Mouse (Mus musculus) embryonic fibroblast, embryonic 13.5 days (primary cell): ENCODE results near the gene Rgs9bp.

ENCODE experiments used
- CTCF ChIP-seq: IDR thresholded peaks from 2 replicates; pipeline ENCODE4 v1.5.1; 2011; ENCODE audit warnings: mild to moderate bottlenecking, control low read depth, low read length, moderate library complexity, borderline replicate concordance; ENCODE audit not compliant: insufficient read depth
- POLR2A ChIP-seq: IDR thresholded peaks from 2 replicates; pipeline ENCODE4 v1.6.1; 2011; ENCODE audit warnings: low read depth, mild to moderate bottlenecking, control low read depth, low read length, moderate library complexity

- TF ChIP-seq POLR2A (no peak), CTCF (no peak)
These were observed 42.0 kb upstream of the Rgs9bp start for GRCm38 (mm10) chr7:35627371-35627770.
